Mouse (Mus musculus) lung, postnatal 0 days (tissue): ENCODE measurements around the gene Cdk19. TPM values are rescaled to one million over a fixed set of nuclear protein-coding genes. Genes with fewer than 3 reads are reported as not detected.

Source experiments
- ATAC-seq: fragments of 200-750 bp; cut with Nextera tagmentation; 2 replicates; pipeline ENCODE4 v1.8.0; 2017; ENCODE audit warnings: moderate library complexity
- DNase-seq: peaks from one replicate; pipeline ENCODE4 v3.0.0-alpha.2; 2016; ENCODE audit warnings: low spot score
- H3K27ac ChIP-seq: fragments of 300-500 bp; sonication (generic); 2 replicates; pipeline ENCODE4 v1.5.1; 2014; ENCODE audit warnings: antibody characterized with exemption, mild to moderate bottlenecking, low read length, mixed read lengths
- H3K27me3 ChIP-seq: fragments of 300-500 bp; sonication (generic); replicated peaks from 2 replicates; pipeline ENCODE4 v1.6.1; 2014; ENCODE audit warnings: low read length, mixed read lengths; ENCODE audit not compliant: insufficient read depth
- H3K36me3 ChIP-seq: fragments of 300-500 bp; sonication (generic); 2 replicates; pipeline ENCODE4 v1.6.1; 2014; ENCODE audit warnings: low read length, mixed read lengths; ENCODE audit not compliant: insufficient read depth
- H3K4me1 ChIP-seq: fragments of 300-500 bp; sonication (generic); 2 replicates; pipeline ENCODE4 v1.6.1; 2014; ENCODE audit warnings: antibody characterized with exemption, low read depth, low read length, mixed read lengths; ENCODE audit not compliant: insufficient read depth
- H3K4me2 ChIP-seq: fragments of 300-500 bp; sonication (generic); replicated peaks from 2 replicates; pipeline ENCODE4 v1.6.1; 2014; ENCODE audit warnings: low read depth, mild to moderate bottlenecking, low read length, moderate library complexity, mixed read lengths
- H3K4me3 ChIP-seq: fragments of 300-500 bp; sonication (generic); 2 replicates; pipeline ENCODE4 v1.5.1; 2014; ENCODE audit warnings: low read depth, low read length
- H3K9ac ChIP-seq: fragments of 300-500 bp; sonication (generic); replicated peaks from 2 replicates; pipeline ENCODE4 v1.6.1; 2014; ENCODE audit warnings: low read depth, mild to moderate bottlenecking
- H3K9me3 ChIP-seq: fragments of 300-500 bp; sonication (generic); 2 replicates; pipeline ENCODE4 v1.6.1; 2016; ENCODE audit warnings: low read length, mixed read lengths
- CTCF ChIP-seq: IDR thresholded peaks from 2 replicates; pipeline ENCODE4 v1.5.1; 2016; ENCODE audit warnings: antibody characterized with exemption, mild to moderate bottlenecking
- EP300 ChIP-seq: IDR thresholded peaks from 2 replicates; pipeline ENCODE4 v1.6.1; 2016; ENCODE audit warnings: antibody characterized with exemption, mild to moderate bottlenecking, control low read depth
- WGBS: fragments of 180-500 bp; shearing (Covaris S2); extraction: QIAGEN DNeasy Blood & Tissue Kit; methylation state at CpG from one replicate; pipeline ENCODE4 v1.1.7; 2014; 5-methylcytosine and 5-hydroxymethylcytosine counted together
- polyA plus RNA-seq: library from polyadenylated mRNA; unstranded; fragments of >200 nt; fragmentation: Nextera tagmentation; extraction: Ambion mirVana; gene quantifications from 2 replicates; pipeline ENCODE4 v1.2.1, GENCODE M21; 2015

Gene Cdk19
- polyA plus RNA-seq, 1 experiment from 2014 or later: 6.7 TPM

DNA sequence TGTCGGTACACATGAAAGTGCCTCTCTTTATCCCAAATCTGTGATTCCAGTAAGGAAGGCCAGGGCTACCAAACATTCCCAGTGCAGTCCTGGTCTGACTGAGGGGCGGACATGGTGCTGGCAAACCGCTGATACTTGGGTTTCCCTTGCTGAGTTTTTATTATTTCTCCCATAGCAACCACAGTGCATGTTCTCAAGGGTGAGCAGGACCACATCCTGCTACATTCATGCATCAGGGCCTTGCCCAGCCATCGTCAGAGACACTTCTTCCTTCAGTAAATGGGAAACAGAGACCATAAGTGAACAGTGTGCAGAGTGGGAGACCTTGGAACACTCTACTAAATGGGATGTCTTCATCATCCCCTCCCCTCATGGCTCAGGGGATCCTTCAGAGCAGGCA is 60.9 kb downstream of the Cdk19 start:
- no peak overlapping the region for H3K4me3 ChIP-seq
- DNase-seq: no peak
- WGBS: 90% methylated on average over 4 of the region's 4 CpGs
- no peaks in the 10 kb centered on the region for H3K27me3 ChIP-seq
- H3K9ac ChIP-seq: no peak overlapping the region
- H3K9me3 ChIP-seq: no peaks in the 10 kb centered on the region
- no peak for TF ChIP-seq EP300
- no peak for TF ChIP-seq CTCF
- no peak overlapping the region for H3K4me2 ChIP-seq
- ATAC-seq: no peak
- H3K4me1 ChIP-seq: no peaks in the 10 kb centered on the region
- H3K36me3 ChIP-seq: no peaks in the 10 kb centered on the region
- H3K27ac ChIP-seq: no peak overlapping the region

GRCm38 (mm10) chr10:40406655-40407054 is 67.3 kb downstream of the Cdk19 start:
- DNase-seq (peak; percentile 6), ATAC-seq (no peak)

GRCm38 (mm10) chr10:40409336-40409735 is 70.0 kb downstream of the Cdk19 start:
- H3K9ac ChIP-seq: no peak overlapping the region
- H3K4me2 ChIP-seq: no peak overlapping the region

More at GRCm38 (mm10) chr10:40406655-40407054, 67.3 kb downstream of the Cdk19 start:
- TF ChIP-seq CTCF (no peak), EP300 (no peak)
- no peaks in the 10 kb centered on the region for H3K27me3 ChIP-seq
- no peak overlapping the region for H3K4me3 ChIP-seq
- H3K4me2 ChIP-seq: no peak overlapping the region
- no peak overlapping the region for H3K9ac ChIP-seq
- 45% methylated on average over 3 of the region's 3 CpGs for WGBS
- no peaks in the 10 kb centered on the region for H3K36me3 ChIP-seq
- no peaks in the 10 kb centered on the region for H3K9me3 ChIP-seq
- H3K4me1 ChIP-seq: no peaks in the 10 kb centered on the region
- H3K27ac ChIP-seq: no peak overlapping the region

DNA sequence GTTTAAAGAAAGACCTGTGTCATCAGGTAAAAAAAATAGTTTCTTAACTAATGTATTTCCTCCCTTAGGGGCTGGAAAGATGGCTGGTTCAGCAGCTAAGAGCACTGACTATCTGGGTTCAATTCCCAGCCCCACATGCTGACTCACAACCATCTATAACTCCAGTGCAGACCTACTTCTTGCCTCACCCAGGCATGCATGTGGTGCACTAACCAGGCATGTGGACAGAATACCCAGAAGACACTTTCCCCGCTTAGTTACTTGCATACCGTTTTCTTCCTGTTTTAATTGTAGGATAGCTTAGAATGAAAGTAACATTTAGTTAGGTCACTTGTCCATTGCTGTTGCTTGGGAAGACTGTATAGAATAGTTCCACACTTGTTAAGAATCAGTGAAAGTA is 72.0 kb downstream of the Cdk19 start:
- no peaks in the 10 kb centered on the region for H3K4me1 ChIP-seq
- 88% methylated on average over 2 of the region's 2 CpGs for WGBS
- H3K9ac ChIP-seq: no peak overlapping the region
- H3K36me3 ChIP-seq: no peaks in the 10 kb centered on the region
- no peaks in the 10 kb centered on the region for H3K27me3 ChIP-seq
- no peak for TF ChIP-seq EP300
- TF ChIP-seq CTCF: no peak
- no peak overlapping the region for H3K27ac ChIP-seq
- no peak for DNase-seq
- H3K9me3 ChIP-seq: no peaks in the 10 kb centered on the region
- no peak overlapping the region for H3K4me3 ChIP-seq
- ATAC-seq: no peak
- no peak overlapping the region for H3K4me2 ChIP-seq

More at GRCm38 (mm10) chr10:40409336-40409735, 70.0 kb downstream of the Cdk19 start:
- Histone ChIP-seq H3K27ac (no peak overlapping the region), H3K4me3 (no peak overlapping the region), H3K36me3 (no peaks in the 10 kb centered on the region), H3K27me3 (no peaks in the 10 kb centered on the region), H3K9me3 (no peaks in the 10 kb centered on the region), H3K4me1 (no peaks in the 10 kb centered on the region)
- DNase-seq: no peak
- no peak for ATAC-seq
- 86% methylated on average over 2 of the region's 2 CpGs for WGBS
- TF ChIP-seq CTCF (no peak), EP300 (no peak)

DNA sequence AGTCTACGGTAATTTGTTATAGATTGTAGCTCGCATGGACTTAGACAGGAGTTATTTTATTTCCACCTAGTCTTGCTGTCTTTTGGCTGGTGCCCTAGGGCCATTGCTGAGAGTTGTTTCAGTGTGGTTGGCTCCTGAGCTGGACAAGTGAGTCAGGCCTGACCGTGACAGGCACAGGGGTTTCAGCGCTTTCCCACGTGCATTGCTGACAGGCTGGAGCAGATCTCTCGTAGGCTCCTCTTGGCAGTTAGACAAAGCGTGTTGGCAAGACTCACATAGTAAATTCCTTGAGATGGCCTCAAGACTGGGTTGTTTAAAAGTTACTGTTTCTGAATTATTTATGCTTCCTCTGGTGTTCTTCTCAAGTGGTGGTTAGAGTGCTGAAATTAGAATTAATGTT is 77.6 kb downstream of the Cdk19 start:
- Histone ChIP-seq H3K27me3 (no peaks in the 10 kb centered on the region), H3K36me3 (no peaks in the 10 kb centered on the region), H3K9ac (no peak overlapping the region), H3K4me1 (no peaks in the 10 kb centered on the region; the same call in 1 of the 2 replicates), H3K27ac (no peak overlapping the region), H3K9me3 (no peaks in the 10 kb centered on the region), H3K4me2 (no peak overlapping the region), H3K4me3 (no peak overlapping the region)
- ATAC-seq (peak; percentile 61), DNase-seq (peak; percentile 61)
- WGBS: 45% methylated on average over 7 of the region's 7 CpGs
- no peak for TF ChIP-seq EP300
- no peak for TF ChIP-seq CTCF

- DNase-seq (no peak), ATAC-seq (no peak)
- no peaks in the 10 kb centered on the region for H3K27me3 ChIP-seq
- H3K4me2 ChIP-seq: no peak overlapping the region
- H3K4me1 ChIP-seq: no peaks in the 10 kb centered on the region; the same call in 1 of the 2 replicates
- H3K4me3 ChIP-seq: no peak overlapping the region
- no peak overlapping the region for H3K9ac ChIP-seq
- no peaks in the 10 kb centered on the region for H3K9me3 ChIP-seq
- TF ChIP-seq EP300 (no peak), CTCF (no peak)
- no peaks in the 10 kb centered on the region for H3K36me3 ChIP-seq
- H3K27ac ChIP-seq: no peak overlapping the region
- 58% methylated on average over 4 of the region's 4 CpGs for WGBS
These were observed 80.5 kb downstream of the Cdk19 start for GRCm38 (mm10) chr10:40419841-40420240.

GRCm38 (mm10) chr10:40420703-40421102 is 81.3 kb downstream of the Cdk19 start:
- no peaks in the 10 kb centered on the region for H3K9me3 ChIP-seq
- no peak for DNase-seq
- H3K27me3 ChIP-seq: no peaks in the 10 kb centered on the region
- no peaks in the 10 kb centered on the region; the same call in 1 of the 2 replicates for H3K4me1 ChIP-seq
- no peak overlapping the region for H3K9ac ChIP-seq
- H3K4me3 ChIP-seq: no peak overlapping the region
- no peaks in the 10 kb centered on the region for H3K36me3 ChIP-seq
- 79% methylated on average over 2 of the region's 2 CpGs for WGBS
- H3K27ac ChIP-seq: no peak overlapping the region
- H3K4me2 ChIP-seq: no peak overlapping the region
- no peak for TF ChIP-seq EP300
- TF ChIP-seq CTCF: no peak
- ATAC-seq: peak; percentile 21; the same call in 1 of the 2 replicates
